Mouse (Mus musculus) right cerebral cortex, postnatal 14 days (tissue): Measurements from ENCODE around the gene Spon1.

Experiments used
- DNase-seq: peaks from one replicate; pipeline ENCODE4 v3.0.0; 2022

Spon1 gene

DNA sequence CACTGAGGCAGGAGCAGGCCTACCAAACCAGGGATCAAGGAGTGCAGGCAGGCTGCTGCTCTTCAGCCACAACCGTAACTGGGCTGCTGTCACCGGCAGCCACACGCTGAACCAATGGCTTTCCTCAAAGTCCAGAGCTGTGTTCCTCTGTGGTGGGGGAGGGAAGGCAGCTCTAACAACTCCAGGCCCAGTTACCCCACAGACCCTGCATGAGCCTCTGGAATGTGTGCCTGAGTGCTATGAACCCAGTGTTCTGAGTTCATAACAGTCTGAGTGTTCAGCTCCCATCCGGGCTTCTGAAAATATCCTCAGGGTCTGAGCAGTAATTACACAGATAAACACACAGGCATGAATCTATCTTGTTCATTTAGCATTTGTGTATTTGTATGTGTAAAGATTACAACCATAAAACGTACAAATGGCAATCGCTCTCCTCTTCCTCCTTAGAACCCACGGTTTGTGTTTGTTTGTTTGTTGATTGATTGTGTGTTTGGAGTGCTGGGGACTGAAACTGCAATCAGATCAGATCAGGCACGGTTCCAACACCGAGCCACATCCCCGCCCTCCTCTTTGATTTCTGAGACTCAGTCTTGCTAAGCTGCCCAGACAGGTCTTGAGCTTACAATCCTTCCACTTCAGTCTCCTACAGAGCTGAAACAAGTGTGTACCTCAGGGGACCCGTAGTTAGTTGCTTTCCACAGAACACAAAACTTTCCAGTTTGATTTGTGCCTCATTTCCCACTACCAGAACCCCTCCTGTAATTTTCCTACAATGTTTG, 299.8 kb downstream of the Spon1 start:
- DNase-seq = no peak

DNA sequence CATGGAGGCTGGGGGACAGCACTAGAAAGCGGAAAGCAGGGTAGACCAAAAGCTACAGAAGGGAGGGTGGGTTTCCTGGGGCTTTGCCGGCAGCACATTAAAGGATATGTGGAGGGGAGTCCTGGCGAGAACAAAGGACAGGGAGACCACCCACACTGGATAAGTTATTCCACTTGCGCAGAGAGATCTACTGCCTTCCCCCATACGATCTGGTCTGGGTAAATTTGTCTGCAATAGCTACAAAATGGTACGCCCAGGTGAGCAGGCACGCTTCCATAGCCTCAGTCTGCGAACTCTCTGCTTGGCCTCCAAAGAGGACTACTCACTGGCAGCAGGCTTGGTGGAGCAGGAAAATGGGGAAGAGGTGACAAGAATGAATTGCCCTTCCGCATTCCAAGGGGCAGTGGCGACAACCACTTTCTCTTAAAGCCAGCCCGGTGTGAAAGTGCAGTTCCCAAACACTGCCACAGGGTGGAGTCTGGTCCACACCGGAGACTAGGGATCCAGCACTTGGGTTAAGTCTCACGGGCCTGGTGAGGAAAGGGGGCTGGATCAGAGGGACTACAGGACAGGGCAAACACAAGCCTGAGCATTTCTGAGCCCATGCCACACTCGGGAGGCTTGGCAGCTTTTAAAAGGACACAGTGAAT, 300.9 kb downstream of the Spon1 start:
- peak; percentile 76 for DNase-seq

DNA sequence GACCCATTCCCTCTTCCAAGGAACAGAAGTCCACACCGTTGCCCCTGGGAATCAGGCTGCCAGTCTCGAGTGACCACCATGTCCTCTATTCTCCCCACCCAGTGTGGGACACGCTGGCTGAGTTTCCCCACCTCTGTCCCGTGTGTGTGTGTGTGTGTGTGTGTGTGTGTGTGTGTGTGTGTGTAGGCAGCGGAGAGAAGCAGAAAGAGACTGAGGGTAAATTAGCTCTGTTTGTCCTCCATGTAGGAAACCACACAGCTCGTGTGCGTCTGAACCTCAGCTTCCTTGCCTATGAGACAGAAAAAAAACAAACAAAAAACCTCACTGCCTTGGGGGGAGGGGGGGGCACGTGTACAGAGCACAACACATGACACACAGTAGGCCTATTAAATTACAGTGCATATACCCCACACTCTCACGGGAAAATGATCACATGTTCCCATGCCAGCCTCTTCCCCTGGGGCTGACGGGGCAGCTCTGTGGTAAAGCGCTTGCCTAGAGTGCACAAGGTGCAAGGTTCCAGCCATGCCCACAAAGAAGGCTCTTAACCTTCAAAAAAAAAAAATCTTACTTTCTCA, 303.2 kb downstream of the Spon1 start:
- DNase-seq = no peak

DNA sequence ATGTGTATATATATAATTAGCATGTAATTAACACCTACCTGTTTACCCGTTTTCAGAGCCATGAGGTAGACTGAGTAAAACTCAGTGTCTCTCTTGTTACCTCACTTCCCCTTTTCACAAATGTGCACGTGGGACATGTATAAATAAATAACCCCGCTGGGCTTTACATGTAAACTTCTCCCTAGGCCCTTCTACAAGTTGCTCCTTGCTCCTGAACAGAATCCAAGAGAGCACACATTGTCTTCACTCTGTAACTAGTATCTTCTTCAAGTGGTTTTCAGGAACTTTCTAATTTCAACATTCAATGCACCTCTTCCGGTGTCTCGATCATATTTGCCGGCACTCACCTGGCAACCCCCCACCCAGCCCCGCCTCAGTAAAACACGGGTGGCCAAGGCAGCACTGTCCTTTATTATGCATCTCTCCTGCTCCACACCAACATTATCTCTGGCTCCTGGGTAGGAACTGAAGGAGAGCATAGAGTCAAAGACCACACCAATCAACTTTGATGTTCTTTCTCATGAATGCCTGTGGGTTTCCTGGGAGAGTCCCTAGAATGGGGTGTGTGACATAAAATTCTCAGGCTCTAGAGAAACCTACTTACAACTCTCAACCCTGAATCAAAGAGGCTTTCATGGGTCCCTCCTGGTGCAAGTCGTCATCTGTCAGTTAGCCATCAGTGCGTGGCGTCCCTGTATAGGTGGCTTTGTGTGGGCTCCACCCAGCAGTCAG, 304.1 kb downstream of the Spon1 start:
- DNase-seq = no peak

GRCm38 (mm10) chr7:114070458-114070840, 304.7 kb downstream of the Spon1 start:
- no peak for DNase-seq

DNA sequence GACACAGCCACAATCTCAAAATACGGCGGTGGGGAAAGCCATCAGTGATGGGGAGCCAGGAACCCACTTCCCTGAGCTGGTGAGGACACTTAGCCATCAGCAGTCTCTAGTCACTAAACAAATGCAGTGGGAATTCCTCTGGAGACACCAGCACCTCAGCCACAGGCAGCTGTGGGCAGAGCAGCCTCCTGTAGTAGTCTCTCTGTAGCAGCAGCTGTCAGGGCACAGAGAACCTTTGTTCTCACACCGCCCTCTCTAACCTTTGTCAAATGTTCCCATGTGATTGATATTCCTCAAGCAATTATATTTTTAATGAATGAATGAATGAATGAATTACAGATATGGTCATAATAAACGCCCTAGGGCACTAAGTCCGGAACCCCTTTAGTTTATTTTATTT, 305.6 kb downstream of the Spon1 start:
- no peak for DNase-seq

DNA sequence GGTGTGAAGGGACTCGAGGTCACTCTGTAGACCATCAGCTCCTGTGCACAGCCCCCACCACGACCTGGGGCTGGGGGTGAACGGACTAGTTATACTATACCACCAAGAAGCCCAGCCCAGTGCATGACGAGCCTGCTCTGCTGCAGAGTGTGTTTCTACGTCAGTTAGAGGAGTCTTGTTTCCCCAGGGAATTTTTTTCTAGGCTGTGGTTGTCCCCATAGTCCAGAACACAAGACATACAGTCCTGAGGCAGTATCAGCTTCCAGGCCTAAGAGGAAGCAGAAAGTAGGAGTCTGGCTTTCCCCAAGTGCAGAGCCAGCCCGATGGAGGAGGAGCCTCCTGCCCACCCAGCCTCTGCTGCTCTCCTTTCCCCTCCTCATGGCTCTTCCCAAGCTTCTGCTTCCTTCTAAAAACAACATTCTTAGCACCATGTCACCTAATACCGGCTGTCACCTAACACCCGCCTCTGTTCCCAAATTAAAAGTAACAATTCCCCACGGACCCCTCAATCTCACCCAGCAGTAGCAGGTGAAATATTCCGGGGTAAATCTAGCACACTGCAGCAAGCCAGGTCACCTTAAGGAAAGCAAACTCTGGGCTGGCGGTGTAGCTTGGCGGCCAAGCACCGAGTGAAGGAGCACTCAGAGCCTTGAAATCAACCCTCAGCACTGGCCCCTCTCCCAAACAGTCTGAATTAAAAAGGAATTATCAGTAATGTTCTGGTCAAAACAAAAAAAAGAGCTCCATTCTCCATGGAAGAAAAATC, 306.2 kb downstream of the Spon1 start:
- peak; percentile 42 for DNase-seq

DNA sequence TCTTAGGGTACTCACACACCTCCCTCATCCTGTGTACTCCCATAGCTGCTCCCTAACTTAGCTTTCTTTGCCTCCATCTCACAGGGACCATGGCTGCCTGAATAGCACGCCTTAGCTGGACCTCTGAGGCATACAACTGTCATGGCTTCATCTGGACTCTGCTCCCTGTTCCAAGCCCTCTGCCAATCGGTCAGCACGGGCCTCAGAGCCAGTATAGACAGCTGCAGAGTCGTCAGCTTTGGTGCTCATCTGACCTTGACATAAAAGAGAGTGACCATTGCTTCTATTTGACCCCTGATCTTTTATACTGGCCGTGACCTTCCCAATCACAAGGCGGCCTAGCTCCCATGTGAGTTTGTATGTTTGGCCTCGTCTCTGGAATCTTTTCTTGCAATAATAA, 308.3 kb downstream of the Spon1 start:
- no peak for DNase-seq

DNA sequence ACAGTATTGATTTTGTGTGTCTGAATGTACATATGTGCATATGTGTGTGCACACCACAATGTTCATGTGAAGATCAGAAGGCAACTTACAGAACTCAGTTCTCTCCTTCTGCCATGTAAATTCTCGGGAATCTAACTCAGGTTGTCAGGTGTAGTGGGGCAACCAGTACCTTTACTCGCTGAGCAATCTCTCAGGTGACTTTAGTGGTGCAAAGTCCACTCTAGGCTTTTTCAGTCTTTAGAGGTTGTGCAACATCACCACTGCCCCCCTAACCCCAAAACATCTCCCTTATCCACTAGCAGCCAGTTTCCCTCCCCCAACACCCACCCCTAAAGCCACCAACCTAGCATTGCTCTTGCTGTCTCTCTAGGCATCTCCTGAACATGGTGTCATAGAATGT, 308.8 kb downstream of the Spon1 start:
- no peak for DNase-seq

DNA sequence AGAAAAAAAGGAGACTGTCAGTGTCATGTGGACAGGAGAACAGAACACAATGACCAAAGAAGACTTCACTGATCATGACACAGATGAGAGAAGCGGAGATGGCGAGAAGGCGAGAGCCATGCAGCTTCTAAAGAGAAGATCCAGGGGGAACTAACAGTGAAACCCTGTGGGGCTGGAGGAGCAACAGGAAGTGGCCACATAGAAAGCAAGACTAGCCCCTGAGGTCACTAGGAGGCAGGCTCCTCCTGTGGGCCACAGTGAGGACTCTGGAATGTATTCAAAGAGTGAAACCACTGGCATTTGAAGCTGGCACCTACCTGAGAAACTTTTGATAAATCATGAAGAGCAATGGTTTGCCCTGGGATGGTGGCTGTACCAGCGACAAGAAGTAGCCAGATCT, 313.5 kb downstream of the Spon1 start:
- no peak for DNase-seq

- no peak for DNase-seq
These were observed 314.5 kb downstream of the Spon1 start for GRCm38 (mm10) chr7:114080250-114080649.

- no peak for DNase-seq
These were observed 316.0 kb downstream of the Spon1 start for GRCm38 (mm10) chr7:114081633-114082420.

DNA sequence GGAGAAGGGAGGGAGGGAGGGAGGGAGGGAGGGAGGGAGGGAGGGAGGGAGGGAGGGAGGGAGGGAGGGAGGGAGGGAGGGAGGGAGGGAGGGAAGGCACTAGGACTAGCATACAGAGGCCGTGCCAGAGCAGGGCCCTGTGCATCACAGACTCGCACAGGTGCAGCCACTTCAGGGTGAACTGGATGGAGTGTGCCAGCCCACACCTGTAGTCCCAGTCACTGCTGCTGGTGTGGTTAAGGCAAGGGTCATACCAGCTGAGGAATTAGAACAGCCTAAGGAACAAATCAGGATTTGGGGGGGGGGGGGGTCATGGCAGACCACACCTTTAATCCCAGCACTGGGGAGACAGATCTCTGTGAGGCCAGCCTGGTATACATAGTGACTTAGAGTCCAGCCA, 317.3 kb downstream of the Spon1 start:
- no peak for DNase-seq

- DNase-seq = no peak
These were observed 318.0 kb downstream of the Spon1 start for GRCm38 (mm10) chr7:114083760-114084159.

- DNase-seq = no peak
These were observed 320.4 kb downstream of the Spon1 start for GRCm38 (mm10) chr7:114086021-114086710.

- DNase-seq = no peak
These were observed 321.5 kb downstream of the Spon1 start for GRCm38 (mm10) chr7:114087341-114087740.

GRCm38 (mm10) chr7:114087986-114088385, 322.2 kb downstream of the Spon1 start:
- no peak for DNase-seq

- no peak for DNase-seq
These were observed 323.1 kb downstream of the Spon1 start for GRCm38 (mm10) chr7:114088918-114089317.

GRCm38 (mm10) chr7:114090231-114090630, 324.4 kb downstream of the Spon1 start:
- no peak for DNase-seq

GRCm38 (mm10) chr7:114090892-114091545, 325.2 kb downstream of the Spon1 start:
- no peak for DNase-seq
